Mouse (Mus musculus) limb, embryonic 15.5 days (tissue): Measurements from ENCODE around the gene Susd3. TPM values are rescaled to one million over a fixed set of nuclear protein-coding genes. Genes with fewer than 3 reads are reported as not detected.

ENCODE experiments used
- ATAC-seq: fragments of 200-750 bp; cut with Nextera tagmentation; 2 replicates; pipeline ENCODE4 v1.8.0; 2017; ENCODE audit warnings: low read depth, moderate TSS enrichment; ENCODE audit not compliant: insufficient number of reproducible peaks, low FRiP score, low TSS enrichment
- H3K27ac ChIP-seq: fragments of 300-500 bp; sonication (generic); 2 replicates; pipeline ENCODE4 v1.5.1; 2015; ENCODE audit warnings: moderate library complexity, mild to moderate bottlenecking, inconsistent platforms
- H3K27me3 ChIP-seq: fragments of 300-500 bp; sonication (generic); 2 replicates; pipeline ENCODE4 v1.6.1; 2015; ENCODE audit warnings: inconsistent platforms
- H3K36me3 ChIP-seq: fragments of 300-500 bp; sonication (generic); 2 replicates; pipeline ENCODE4 v1.6.1; 2015; ENCODE audit warnings: inconsistent platforms
- H3K4me1 ChIP-seq: fragments of 300-500 bp; sonication (generic); 2 replicates; pipeline ENCODE4 v1.6.1; 2015; ENCODE audit warnings: inconsistent platforms
- H3K4me2 ChIP-seq: fragments of 300-500 bp; sonication (generic); 2 replicates; pipeline ENCODE4 v1.6.1; 2015; ENCODE audit warnings: mild to moderate bottlenecking, inconsistent platforms
- H3K4me3 ChIP-seq: fragments of 300-500 bp; sonication (generic); 2 replicates; pipeline ENCODE4 v1.5.1; 2015; ENCODE audit warnings: mild to moderate bottlenecking, inconsistent platforms
- H3K9ac ChIP-seq: fragments of 300-500 bp; sonication (generic); 2 replicates; pipeline ENCODE4 v1.6.1; 2015; ENCODE audit warnings: inconsistent platforms
- H3K9me3 ChIP-seq: fragments of 300-500 bp; sonication (generic); 2 replicates; pipeline ENCODE4 v1.6.1; 2016; ENCODE audit warnings: inconsistent platforms
- WGBS: fragments of 180-500 bp; shearing (Covaris S2); methylation state at CpG from one replicate; pipeline ENCODE4 v1.1.7; 2015; 5-methylcytosine and 5-hydroxymethylcytosine counted together
- polyA plus RNA-seq: library from polyadenylated mRNA; unstranded; fragments of >200 nt; fragmentation: Nextera tagmentation; extraction: Ambion mirVana; gene quantifications from 2 replicates; pipeline ENCODE4 v1.2.1, GENCODE M21; 2015

Gene Susd3
- polyA plus RNA-seq, 1 experiment from 2014 or later, result 2.0 TPM

DNA sequence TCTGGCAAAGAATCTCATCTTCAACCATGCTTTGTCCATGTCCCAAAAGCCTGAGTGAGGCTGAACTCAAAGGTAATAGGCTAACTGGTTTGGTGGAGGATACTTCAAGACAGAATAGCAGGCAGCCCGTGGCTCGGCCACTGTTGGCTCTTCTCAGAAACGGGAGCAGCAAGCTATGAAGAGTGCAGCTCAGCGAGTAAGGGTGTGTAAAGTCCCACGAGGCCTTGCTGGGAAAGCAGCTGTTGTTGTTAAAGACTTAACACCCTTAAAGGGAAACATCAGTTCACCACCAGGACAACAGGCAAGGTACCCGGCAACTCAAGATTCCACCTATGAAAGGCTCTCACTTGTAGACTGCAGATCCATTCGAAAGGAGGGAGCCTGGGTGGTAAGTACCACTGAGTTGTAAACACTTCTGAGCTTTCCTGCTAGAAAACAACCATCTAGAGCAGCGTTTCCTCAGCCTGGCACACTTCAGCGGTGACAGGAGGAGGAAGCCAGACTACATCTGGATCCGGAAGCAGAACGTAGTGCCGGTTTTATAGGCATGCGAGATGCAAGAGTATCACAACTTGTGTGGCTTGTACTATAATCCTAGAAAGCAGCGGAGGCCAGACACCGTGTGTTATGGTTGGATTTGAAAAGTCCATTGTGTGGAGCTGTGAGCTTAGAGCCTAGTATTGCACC lies 11.7 kb upstream of the Susd3 start:
- Histone ChIP-seq H3K27me3 (no peaks in the 10 kb centered on the region), H3K36me3 (no peaks in the 10 kb centered on the region), H3K9ac (no peak overlapping the region), H3K4me2 (no peak overlapping the region), H3K4me3 (no peak overlapping the region), H3K9me3 (no peaks in the 10 kb centered on the region), H3K27ac (no peak overlapping the region), H3K4me1 (peaks cover 3% of the 10 kb centered on the region; the same call in 1 of the 2 replicates)
- 52% methylated on average over 15 of the region's 15 CpGs for WGBS
- no peak for ATAC-seq

DNA sequence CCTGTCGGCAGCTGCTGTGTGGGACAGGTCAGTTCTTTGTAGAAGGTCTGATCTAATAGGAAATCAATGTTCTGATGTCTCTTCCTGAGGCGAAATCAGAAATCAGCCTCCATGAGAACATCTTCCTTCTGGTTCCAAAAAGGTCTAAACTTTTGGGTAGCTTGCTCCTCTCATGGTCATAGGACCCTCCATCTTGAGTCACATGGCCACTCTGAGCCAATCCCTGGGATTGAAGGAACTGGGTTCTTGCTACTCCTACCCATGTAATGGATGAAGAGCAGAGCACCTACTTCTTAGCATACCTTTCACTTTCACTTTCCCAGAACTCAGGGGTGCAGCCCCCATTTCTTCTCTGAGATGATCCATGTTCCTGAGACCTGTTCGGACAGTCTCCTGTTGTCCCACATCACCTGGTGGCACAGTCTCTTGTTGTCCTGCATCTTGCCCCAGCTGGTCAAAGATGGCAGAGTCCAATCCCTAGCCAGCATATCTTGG lies 9.4 kb upstream of the Susd3 start:
- Histone ChIP-seq H3K27ac (no peak overlapping the region), H3K9me3 (no peaks in the 10 kb centered on the region), H3K9ac (no peak overlapping the region), H3K36me3 (no peaks in the 10 kb centered on the region), H3K4me2 (no peak overlapping the region), H3K4me1 (peaks cover 3% of the 10 kb centered on the region; the same call in 1 of the 2 replicates), H3K27me3 (no peaks in the 10 kb centered on the region), H3K4me3 (no peak overlapping the region)
- 68% methylated on average over 3 of the region's 3 CpGs for WGBS
- ATAC-seq, result no peak

DNA sequence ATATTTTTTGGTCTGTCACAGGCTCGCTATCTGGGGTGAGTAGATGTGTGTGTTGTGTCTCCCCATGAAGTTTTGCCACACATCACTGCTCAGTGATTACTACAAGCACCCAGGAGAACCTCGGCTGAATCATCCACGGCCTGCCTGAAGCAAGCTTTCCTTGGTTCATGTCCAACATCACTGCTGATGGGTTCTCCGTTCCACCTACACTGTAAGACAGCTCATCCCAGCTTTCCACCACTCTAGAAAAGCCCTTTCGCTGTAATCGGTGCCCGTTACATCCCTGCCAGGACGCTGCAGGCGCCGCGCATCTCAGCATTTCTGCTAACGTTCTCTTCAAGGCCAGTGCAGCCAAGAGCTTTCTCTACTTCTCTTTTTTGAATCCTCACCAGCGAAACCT lies 4.2 kb upstream of the Susd3 start:
- Histone ChIP-seq H3K4me1 (peaks cover 9% of the 10 kb centered on the region), H3K4me2 (no peak overlapping the region), H3K27ac (no peak overlapping the region), H3K9ac (no peak overlapping the region), H3K9me3 (no peaks in the 10 kb centered on the region), H3K36me3 (no peaks in the 10 kb centered on the region), H3K4me3 (no peak overlapping the region), H3K27me3 (peaks cover 9% of the 10 kb centered on the region)
- 86% methylated on average over 13 of the region's 13 CpGs for WGBS
- ATAC-seq, result no peak

DNA sequence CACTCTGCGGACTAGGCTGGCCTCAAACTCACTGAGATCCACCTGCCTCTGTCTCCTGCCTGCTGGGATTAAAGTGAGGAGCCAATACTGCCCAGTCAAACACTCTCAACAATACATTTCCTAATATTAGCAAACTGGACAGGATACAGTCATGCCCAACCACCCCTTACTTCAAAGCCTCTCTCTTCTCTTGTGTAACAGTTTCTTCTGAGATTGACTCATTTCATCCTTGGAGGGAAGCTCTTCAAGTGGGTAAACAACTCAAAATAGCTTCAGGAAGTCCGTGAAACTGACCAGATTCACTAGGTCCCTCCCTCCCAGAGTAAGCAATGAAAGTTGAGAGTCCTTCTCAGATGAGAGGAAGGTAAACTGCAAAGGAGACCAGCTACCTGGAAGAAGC lies 3.6 kb upstream of the Susd3 start:
- H3K9ac ChIP-seq, result no peak overlapping the region
- ATAC-seq, result no peak
- H3K4me1 ChIP-seq, result peaks cover 11% of the 10 kb centered on the region
- no peaks in the 10 kb centered on the region for H3K36me3 ChIP-seq
- H3K4me3 ChIP-seq, result no peak overlapping the region
- H3K4me2 ChIP-seq, result no peak overlapping the region
- no peak overlapping the region for H3K27ac ChIP-seq
- WGBS, result 59% methylated on average over 2 of the region's 2 CpGs
- H3K9me3 ChIP-seq, result no peaks in the 10 kb centered on the region
- H3K27me3 ChIP-seq, result peaks cover 15% of the 10 kb centered on the region

DNA sequence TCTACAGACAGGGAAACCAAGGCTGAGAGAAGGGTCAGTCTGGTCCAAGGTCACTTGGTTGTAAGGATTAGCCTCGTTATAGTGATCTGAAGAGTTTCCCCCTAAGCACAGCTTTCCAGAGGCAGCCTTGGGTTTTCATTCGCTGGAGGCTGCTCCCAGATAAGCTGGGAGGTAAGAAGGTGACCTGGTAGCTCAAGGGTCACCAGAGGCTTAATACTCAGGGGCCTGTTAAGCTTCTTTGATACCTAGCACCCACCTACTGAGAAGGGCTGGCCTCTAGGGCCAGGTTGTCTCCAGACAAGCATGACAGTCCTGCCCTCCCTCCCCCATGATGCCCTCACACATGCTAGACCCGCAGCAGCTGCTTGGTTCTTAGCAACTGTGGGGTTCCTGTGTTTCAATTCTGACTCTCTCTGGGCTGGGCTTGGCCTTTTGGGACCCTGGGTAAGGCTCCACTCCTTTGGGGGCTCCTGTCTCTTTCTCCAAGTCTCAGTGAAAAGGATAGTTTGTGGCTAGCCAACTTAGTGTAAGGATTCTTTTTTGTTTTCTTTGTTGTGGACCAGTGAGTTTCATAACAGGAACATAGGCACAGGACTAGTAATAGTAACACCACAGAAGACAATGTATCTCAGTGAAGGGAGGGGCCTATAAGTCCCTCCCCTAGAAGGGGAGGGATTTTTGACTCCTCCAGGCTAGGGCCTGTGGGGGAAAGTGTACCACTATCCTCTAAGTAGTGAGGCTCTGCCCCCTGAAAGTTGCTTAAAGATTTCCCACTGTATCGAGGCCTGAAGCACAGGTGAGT lies 2.4 kb upstream of the Susd3 start:
- Histone ChIP-seq H3K27me3 (peaks cover 25% of the 10 kb centered on the region), H3K27ac (no peak overlapping the region), H3K4me3 (no peak overlapping the region), H3K4me2 (no peak overlapping the region), H3K9ac (no peak overlapping the region), H3K9me3 (no peaks in the 10 kb centered on the region), H3K36me3 (no peaks in the 10 kb centered on the region), H3K4me1 (peaks cover 11% of the 10 kb centered on the region)
- WGBS, result 41% methylated on average over 4 of the region's 4 CpGs
- no peak for ATAC-seq

DNA sequence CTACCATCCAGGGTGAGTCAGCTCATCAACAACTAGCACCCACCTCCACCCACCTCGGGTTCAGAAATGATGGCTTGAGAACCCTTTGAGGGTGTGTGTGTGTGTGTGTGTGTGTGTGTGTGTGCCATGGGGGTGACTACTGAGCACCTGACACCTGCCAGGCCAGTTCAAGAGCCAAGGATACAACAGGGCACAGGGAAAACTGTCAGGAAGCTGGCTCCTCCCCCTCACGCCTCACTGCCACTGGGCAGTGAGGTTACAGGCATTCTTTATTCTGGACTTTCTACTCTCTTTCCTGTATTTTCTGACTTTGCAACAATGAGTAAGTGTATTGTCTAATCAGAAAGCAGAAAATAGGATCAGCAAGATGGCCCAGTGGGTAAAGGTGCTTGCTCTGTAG lies 1.1 kb upstream of the Susd3 start:
- no peak overlapping the region for H3K9ac ChIP-seq
- H3K4me1 ChIP-seq, result peaks cover 11% of the 10 kb centered on the region
- peaks cover 25% of the 10 kb centered on the region for H3K27me3 ChIP-seq
- H3K9me3 ChIP-seq, result no peaks in the 10 kb centered on the region
- no peak overlapping the region for H3K27ac ChIP-seq
- no peaks in the 10 kb centered on the region for H3K36me3 ChIP-seq
- no peak overlapping the region for H3K4me3 ChIP-seq
- WGBS, result 59% methylated on average over 2 of the region's 2 CpGs
- H3K4me2 ChIP-seq, result no peak overlapping the region
- no peak for ATAC-seq

DNA sequence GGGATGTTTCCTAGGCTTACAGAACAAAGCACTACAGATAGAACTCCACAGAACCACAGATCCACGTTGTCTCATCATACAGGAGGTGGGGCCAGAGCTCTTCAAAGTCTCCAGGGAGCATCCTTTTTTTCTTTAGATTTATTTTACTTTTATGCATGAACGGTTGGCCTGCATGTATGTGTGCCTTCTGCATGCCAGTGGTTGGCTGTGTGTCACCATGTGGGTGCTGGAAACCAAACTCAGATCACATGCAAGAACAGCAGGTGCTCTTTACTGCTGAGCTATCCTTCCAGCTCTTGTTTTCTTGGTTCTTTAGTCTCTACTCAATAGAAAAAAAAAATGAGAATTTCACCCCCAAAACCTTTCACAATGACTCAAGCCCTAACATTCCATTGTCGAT lies 417 bp upstream of the Susd3 start:
- Histone ChIP-seq H3K4me3 (no peak overlapping the region), H3K27me3 (peaks cover 25% of the 10 kb centered on the region), H3K4me2 (no peak overlapping the region), H3K4me1 (peaks cover 11% of the 10 kb centered on the region), H3K36me3 (no peaks in the 10 kb centered on the region), H3K9me3 (no peaks in the 10 kb centered on the region), H3K9ac (no peak overlapping the region), H3K27ac (no peak overlapping the region)
- 54% methylated on average over 3 of the region's 3 CpGs for WGBS
- ATAC-seq, result no peak

DNA sequence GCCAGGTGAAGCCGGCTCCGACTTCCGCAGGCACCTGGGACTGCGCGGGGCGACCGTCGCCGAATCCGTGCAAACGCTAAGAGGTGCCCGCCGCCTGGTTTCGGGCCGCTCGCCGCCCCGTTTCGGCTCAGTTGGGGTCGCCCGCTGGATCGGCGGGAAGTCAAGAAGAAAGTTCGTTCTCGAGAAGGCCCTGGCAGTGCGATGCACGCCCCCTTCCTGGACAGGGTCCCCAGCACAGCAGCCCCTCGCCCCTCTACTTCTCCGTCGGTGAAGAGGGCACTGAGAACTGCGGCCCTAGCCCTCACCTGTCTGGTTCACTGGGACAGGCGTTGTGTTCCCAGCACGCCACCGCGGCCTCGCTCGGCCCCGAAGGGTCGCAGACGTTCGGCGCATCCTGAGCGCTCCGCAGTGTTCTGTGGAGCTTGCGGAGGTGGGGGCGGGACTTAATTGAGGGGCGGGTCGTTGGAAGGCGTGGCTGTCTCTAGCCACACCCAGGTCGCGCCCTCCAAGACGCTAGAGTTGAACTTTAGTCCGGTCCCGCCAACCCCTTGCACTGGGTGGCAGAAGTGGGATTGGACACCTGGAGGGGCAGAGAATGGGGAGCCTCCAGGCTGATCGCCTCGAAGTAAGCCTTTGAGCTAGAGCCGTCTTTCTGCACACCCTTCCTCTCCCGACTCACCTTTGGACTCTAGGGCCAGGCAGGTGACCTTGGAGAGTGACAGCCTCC lies 603 bp downstream of the Susd3 start:
- Histone ChIP-seq H3K4me2 (peak overlapping the region; percentile 88), H3K4me3 (peak overlapping the region; percentile 44), H3K9ac (0 out of 2 replicates have a peak overlapping the region, but pooled peaks have one; percentile 28), H3K27ac (no peak overlapping the region), H3K27me3 (peaks cover 25% of the 10 kb centered on the region), H3K9me3 (no peaks in the 10 kb centered on the region), H3K36me3 (no peaks in the 10 kb centered on the region), H3K4me1 (peaks cover 11% of the 10 kb centered on the region)
- ATAC-seq, result peak; percentile 32; the same call in 1 of the 2 replicates
- WGBS, result 1% methylated on average over 58 of the region's 58 CpGs

DNA sequence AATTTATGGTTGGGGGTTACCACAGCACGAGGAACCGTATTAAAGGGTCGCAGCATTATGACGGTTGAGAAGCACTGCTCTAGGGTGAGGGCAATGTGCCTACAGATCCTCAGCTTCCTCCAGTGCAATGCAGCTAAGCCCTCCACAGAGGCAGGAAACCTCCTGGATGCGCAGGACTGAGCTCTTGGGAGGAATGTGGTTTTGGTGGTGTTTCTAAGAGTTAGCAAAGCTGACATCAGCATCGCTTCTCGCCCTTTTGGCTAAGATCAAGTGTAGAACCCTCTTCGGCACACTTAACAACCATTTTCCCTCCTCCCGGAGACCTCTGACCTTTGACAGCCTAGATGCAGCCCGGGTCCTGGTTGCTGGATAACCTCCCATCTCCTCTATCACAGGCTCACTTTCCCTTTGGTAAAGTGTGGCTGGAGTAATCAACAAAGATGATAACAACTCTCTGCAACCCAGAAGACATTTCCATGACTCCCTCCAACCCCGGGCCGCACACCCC lies 1.2 kb downstream of the Susd3 start:
- Histone ChIP-seq H3K9ac (0 out of 2 replicates have a peak overlapping the region, but pooled peaks have one; percentile 28), H3K27me3 (peaks cover 25% of the 10 kb centered on the region), H3K9me3 (no peaks in the 10 kb centered on the region)

DNA sequence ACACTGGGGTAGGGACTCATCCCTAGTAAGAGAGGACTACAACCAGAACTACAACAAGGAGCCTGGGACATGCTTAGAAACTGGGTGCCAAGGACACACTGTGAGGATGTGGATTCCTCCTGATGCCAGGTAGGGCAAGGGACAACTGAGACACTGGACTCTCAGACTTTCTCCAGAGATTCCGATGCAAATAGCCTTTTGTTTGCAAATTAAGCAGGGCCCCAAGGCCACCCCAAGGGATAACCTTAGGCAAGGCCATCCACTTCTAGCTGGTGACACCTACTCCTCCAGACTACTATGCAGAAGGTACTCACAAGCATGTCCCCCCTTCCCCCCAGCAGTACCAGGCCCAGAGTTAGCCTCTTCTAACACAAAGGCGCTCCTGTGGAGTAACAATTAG lies 1.9 kb downstream of the Susd3 start:
- Histone ChIP-seq H3K27ac (no peak overlapping the region), H3K36me3 (no peaks in the 10 kb centered on the region), H3K9me3 (no peaks in the 10 kb centered on the region), H3K27me3 (peaks cover 25% of the 10 kb centered on the region), H3K4me1 (peaks cover 11% of the 10 kb centered on the region), H3K4me3 (no peak overlapping the region), H3K9ac (no peak overlapping the region), H3K4me2 (no peak overlapping the region)
- no peak for ATAC-seq
- WGBS, result 77% methylated on average over 2 of the region's 2 CpGs

More for the DNA sequence above, 1.2 kb downstream of the Susd3 start:
- no peak for ATAC-seq
- H3K4me3 ChIP-seq, result peak overlapping the region; percentile 44
- H3K36me3 ChIP-seq, result no peaks in the 10 kb centered on the region
- H3K27ac ChIP-seq, result no peak overlapping the region
- peaks cover 11% of the 10 kb centered on the region for H3K4me1 ChIP-seq
- whole genome bisulfite sequencing, result 39% methylated on average over 12 of the region's 12 CpGs
- H3K4me2 ChIP-seq, result peak overlapping the region; percentile 88

DNA sequence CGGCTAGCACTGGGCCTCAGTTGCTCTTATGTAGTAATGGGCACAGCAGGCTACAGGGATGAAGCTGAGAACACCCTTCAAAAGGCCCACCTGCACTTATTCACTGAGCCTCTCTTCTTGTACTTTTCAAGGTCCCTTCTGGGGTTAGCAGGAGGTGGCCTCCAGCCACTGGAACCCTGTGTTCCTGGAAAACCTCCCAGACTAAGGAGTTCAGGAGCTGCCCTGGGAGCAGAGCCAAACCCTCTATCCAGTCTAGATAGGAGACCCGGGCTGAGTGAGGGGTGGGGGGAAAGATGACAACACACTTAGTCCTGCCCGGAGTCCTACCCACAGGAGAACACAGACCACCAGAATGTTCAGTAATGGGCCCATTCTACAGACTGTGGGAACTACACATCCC lies 2.5 kb downstream of the Susd3 start:
- no peaks in the 10 kb centered on the region for H3K9me3 ChIP-seq
- peaks cover 11% of the 10 kb centered on the region for H3K4me1 ChIP-seq
- 67% methylated on average over 3 of the region's 3 CpGs for WGBS
- H3K4me2 ChIP-seq, result no peak overlapping the region
- no peak overlapping the region for H3K27ac ChIP-seq
- ATAC-seq, result no peak
- H3K36me3 ChIP-seq, result no peaks in the 10 kb centered on the region
- H3K4me3 ChIP-seq, result no peak overlapping the region
- no peak overlapping the region for H3K9ac ChIP-seq
- peaks cover 25% of the 10 kb centered on the region for H3K27me3 ChIP-seq
